Mouse (Mus musculus): ENCODE results near the gene Als2cl. TPM values are rescaled to one million over a fixed set of nuclear protein-coding genes. Genes with fewer than 3 reads are reported as not detected.

Als2cl gene
- polyA plus RNA-seq, 1 experiment = 3.5 TPM

DNA sequence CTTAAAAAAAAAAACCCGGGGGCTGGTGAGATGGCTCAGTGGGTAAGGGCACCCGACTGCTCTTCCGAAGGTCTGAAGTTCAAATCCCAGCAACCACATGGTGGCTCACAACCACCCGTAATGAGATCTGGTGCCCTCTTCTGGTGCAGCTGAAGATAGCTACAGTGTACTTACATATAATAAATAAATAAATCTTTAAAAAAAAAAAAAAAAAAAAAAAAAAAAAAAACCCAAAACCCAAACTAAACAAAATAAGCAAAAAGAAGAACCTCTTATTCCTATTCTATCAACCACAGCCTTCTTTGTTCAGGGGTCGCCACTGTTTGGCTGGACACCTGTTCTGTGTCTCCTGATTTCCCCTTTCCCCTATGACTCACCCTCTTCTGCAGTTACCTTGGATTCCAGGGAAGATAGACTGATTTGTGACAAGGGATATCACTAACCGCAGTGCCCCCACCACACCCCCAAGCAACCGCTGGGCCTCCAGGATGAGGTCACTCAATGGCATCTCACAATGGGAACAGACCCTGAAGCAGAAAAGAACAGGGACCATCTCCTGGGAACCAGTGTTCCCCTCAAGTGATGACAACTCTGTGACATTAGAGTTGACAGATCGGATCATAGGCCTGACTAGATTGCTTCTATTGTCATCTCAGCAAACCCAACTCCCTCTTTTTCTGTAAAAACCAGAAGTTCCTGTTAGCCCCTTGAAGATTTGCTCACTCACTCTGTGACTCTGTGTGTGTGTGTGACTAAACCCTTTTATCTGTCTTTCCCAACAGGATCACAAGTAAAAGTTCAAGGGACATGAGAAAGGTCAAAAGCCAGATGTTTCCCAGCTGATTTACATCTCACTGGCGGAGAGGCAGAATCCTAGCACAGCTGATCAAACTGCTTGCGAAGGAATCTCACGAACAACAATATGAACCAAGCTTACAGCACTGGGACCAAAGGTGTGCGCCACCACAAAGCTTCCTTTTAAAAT lies 58.1 kb downstream of the Als2cl start:
- no peaks in the 10 kb centered on the region for H3K4me1 ChIP-seq (ENCODE audit: control insufficient read depth, insufficient read depth, low read length)
- H3K27ac ChIP-seq (ENCODE audit: insufficient read depth, low read length) = no peak overlapping the region
- TF ChIP-seq CTCF (IDR thresholded peaks at IDR 0.05; ENCODE audit: borderline replicate concordance, insufficient read depth, low read length) = no peak
- TF ChIP-seq POLR2A (IDR thresholded peaks at IDR 0.05; ENCODE audit: low read depth, low read length) = no peak
- no peak overlapping the region for H3K4me3 ChIP-seq (ENCODE audit: insufficient read depth, low read length)

DNA sequence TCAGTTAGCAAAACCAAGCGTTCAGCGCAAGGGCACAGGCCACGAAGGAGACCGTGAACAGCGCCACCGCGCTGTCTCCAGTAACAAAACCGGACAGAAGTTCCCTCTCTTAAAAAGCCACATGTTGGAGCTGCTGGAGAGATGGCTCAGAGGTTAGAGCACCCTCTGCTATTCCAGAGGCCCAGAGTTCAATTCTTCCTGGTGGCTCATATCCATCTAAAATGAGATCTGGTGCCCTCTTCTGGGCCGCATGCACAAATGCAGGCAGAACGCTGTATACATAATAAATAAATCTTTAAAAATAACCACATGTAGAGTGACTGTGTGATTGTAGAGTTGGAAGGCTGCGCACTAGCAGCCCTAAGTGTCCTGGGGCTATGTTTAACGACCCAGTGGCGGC lies 64.6 kb downstream of the Als2cl start:
- Histone ChIP-seq H3K4me3 (ENCODE audit: insufficient read depth, low read length) (no peak overlapping the region), H3K27ac (ENCODE audit: insufficient read depth, low read length) (no peak overlapping the region), H3K4me1 (ENCODE audit: control insufficient read depth, insufficient read depth, low read length) (no peaks in the 10 kb centered on the region)
- TF ChIP-seq CTCF (IDR thresholded peaks at IDR 0.05; ENCODE audit: borderline replicate concordance, insufficient read depth, low read length) (no peak), POLR2A (IDR thresholded peaks at IDR 0.05; ENCODE audit: low read depth, low read length) (no peak)

DNA sequence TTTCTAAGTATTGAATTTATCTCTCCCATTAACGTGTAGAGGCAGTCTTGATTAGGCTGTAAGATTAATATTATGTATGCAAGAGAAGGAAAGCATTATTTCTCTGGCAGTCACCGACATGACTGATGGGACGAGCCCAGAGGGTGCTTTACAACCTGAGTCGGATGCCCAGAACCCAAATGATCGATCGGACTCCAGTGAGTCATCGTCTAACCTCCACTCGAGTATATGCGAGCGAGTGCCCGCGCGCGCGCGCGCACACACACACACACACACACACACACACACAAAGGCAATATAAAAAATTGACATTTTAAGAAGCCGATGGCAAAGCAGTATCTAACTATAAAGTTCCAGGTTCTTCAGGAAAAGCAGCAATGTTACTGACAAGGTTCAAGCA lies 65.7 kb downstream of the Als2cl start:
- H3K4me3 ChIP-seq (ENCODE audit: insufficient read depth, low read length) = no peak overlapping the region
- TF ChIP-seq POLR2A (IDR thresholded peaks at IDR 0.05; ENCODE audit: low read depth, low read length) (no peak), CTCF (IDR thresholded peaks at IDR 0.05; ENCODE audit: borderline replicate concordance, insufficient read depth, low read length) (no peak)
- H3K27ac ChIP-seq (ENCODE audit: insufficient read depth, low read length) = no peak overlapping the region
- no peaks in the 10 kb centered on the region for H3K4me1 ChIP-seq (ENCODE audit: control insufficient read depth, insufficient read depth, low read length)

DNA sequence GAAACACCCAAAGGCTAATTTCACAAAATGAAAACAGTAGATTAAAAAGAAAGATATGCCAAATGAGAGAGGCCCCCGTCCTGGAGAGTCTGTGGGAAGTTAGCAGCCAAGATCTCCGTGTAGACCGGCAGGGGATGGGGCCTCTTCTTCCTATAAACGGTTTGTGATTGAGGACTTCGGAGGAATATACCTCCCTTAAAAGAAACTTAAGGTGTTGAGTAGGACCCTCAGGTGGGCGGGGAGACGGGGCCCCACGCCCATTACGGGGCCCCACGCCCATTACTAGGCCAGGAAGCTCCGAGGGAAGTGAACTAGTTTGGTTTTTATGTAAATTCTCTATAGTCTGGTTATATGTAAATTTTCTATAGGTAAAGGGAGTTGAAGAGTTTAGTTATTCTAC lies 66.3 kb downstream of the Als2cl start, which contains the start of gene Tdgf1:
TSS of gene Tdgf1 (minus strand) at position 233 of the 400 bp plus-strand sequence.
- no peak within 1 kb of the TSS for H3K4me3 ChIP-seq (ENCODE audit: insufficient read depth, low read length)
- TF ChIP-seq POLR2A (IDR thresholded peaks at IDR 0.05; ENCODE audit: low read depth, low read length) (no peak), CTCF (IDR thresholded peaks at IDR 0.05; ENCODE audit: borderline replicate concordance, insufficient read depth, low read length) (no peak)
- no peaks in the 10 kb centered on the region for H3K4me1 ChIP-seq (ENCODE audit: control insufficient read depth, insufficient read depth, low read length)
- H3K27ac ChIP-seq (ENCODE audit: insufficient read depth, low read length) = no peak within 1 kb of the TSS

DNA sequence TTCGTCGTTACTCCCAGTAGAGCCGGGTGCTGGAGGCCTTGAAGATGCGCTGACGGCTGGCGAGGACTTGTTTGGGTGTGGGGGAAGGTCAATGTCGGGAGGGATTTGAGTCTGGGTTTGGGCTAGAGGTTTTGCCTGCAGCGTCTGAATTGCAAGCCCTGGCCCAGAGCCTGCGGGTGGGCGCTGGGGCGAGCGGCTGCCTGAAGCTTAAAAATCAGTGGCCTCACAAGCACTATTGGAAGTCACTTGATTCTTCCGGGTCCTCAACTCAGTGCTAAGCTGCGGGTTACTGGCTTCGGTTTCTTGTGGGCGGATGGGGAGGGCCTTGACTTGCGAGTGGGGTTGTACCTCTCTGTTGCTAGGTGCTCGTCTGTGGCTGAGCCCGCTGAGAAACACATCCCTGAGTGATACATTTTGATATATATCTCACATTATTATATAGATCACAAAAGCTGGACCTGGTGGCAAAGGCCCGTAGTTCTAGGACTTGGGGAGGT lies 66.9 kb downstream of the Als2cl start:
- H3K4me3 ChIP-seq (ENCODE audit: insufficient read depth, low read length) = no peak overlapping the region
- TF ChIP-seq CTCF (IDR thresholded peaks at IDR 0.05; ENCODE audit: borderline replicate concordance, insufficient read depth, low read length) (no peak), POLR2A (IDR thresholded peaks at IDR 0.05; ENCODE audit: low read depth, low read length) (no peak)
- H3K27ac ChIP-seq (ENCODE audit: insufficient read depth, low read length) = no peak overlapping the region
- no peaks in the 10 kb centered on the region for H3K4me1 ChIP-seq (ENCODE audit: control insufficient read depth, insufficient read depth, low read length)

DNA sequence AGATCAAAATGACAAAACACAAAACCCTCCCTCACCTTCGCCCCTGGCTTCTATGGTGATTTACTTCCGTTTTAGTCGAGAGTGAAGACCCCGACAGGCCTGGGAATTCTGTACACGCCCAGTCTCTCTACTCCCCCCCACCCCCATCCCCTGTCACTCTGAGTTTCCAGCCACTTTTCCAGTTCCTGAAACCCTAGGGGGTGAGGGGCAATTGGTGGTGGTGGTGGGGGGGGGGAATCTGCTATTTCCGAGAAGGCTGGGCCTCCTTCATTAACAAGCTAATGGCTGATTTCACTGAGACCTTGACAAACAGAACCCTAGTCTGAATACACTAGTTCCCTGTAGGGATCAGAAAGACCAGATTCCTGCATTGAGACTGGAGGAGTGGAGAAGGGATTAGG lies 67.6 kb downstream of the Als2cl start:
- TF ChIP-seq POLR2A (IDR thresholded peaks at IDR 0.05; ENCODE audit: low read depth, low read length) (no peak), CTCF (IDR thresholded peaks at IDR 0.05; ENCODE audit: borderline replicate concordance, insufficient read depth, low read length) (no peak)
- Histone ChIP-seq H3K4me3 (ENCODE audit: insufficient read depth, low read length) (no peak overlapping the region), H3K4me1 (ENCODE audit: control insufficient read depth, insufficient read depth, low read length) (no peaks in the 10 kb centered on the region), H3K27ac (ENCODE audit: insufficient read depth, low read length) (no peak overlapping the region)

DNA sequence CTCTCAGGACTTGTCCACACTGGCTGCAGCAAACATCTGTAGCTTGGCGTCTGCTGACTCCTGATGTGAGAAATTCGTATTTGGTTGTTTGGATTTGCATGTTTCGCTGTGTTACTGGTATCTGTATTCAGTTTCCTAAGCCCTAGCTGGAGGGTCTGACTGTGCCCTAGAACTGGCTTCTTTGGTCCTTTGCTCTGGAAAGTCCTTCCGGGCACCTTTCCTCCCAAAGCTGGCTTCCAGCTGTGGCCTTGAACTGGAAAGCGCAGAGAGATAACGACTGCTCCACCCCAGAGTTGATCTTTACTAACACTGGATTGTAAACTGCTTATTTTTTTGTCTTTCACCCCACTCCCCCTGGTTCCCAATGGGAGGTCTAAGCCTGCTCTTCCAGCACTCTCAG lies 68.2 kb downstream of the Als2cl start:
- no peak overlapping the region for H3K27ac ChIP-seq (ENCODE audit: insufficient read depth, low read length)
- no peaks in the 10 kb centered on the region for H3K4me1 ChIP-seq (ENCODE audit: control insufficient read depth, insufficient read depth, low read length)
- no peak for TF ChIP-seq CTCF (IDR thresholded peaks at IDR 0.05; ENCODE audit: borderline replicate concordance, insufficient read depth, low read length)
- no peak overlapping the region for H3K4me3 ChIP-seq (ENCODE audit: insufficient read depth, low read length)

DNA sequence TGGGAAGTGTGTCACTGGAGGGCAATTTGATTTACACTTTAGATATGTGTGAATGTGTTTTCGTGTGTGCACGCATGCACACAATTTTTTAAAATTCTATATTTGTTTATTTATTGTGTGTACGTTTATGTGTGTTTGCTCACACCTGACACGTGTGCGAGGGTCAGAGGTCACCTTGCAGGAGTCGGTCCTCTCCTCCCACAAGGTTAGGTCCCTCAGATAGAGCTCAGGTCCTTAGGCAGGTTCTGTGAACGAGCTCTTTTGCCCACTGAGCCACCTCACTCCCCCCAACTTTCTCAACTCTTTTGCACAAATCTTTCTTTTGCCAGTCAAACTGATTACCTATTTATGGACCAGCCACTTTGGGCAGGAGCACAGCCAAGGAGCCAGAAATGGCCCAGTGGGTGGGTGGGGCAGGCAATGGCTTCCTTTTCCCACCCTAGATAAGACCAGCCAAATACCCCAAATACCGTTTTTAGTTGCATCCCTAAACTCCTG lies 69.2 kb downstream of the Als2cl start:
- Histone ChIP-seq H3K4me3 (ENCODE audit: insufficient read depth, low read length) (no peak overlapping the region), H3K4me1 (ENCODE audit: control insufficient read depth, insufficient read depth, low read length) (no peaks in the 10 kb centered on the region), H3K27ac (ENCODE audit: insufficient read depth, low read length) (no peak overlapping the region)
- TF ChIP-seq POLR2A (IDR thresholded peaks at IDR 0.05; ENCODE audit: low read depth, low read length) (no peak), CTCF (IDR thresholded peaks at IDR 0.05; ENCODE audit: borderline replicate concordance, insufficient read depth, low read length) (no peak)

DNA sequence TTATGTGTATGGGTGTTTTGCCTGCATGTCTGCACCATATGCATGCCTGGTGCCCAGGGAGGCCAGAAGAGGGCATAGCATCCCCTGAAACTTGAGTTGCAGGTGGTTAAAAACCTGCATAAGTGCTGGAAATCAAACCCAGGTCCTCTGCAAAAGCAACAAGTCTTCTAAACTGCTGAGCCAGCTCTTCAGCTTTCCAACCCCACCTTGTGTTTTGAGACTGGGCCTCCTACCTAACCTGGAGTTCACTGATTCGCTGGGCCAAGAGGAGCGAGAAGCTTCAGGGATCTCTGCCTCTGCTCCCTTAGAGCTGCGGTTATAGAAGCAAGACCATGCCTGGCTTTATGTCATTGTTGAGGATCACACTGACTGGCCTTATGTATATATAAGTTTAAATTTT lies 70.4 kb downstream of the Als2cl start:
- TF ChIP-seq CTCF (IDR thresholded peaks at IDR 0.05; ENCODE audit: borderline replicate concordance, insufficient read depth, low read length) = no peak
- no peak for TF ChIP-seq POLR2A (IDR thresholded peaks at IDR 0.05; ENCODE audit: low read depth, low read length)
- Histone ChIP-seq H3K4me3 (ENCODE audit: insufficient read depth, low read length) (no peak overlapping the region), H3K4me1 (ENCODE audit: control insufficient read depth, insufficient read depth, low read length) (0 out of 2 replicates have a peak, but pooled peaks cover 2% of the 10 kb centered on the region), H3K27ac (ENCODE audit: insufficient read depth, low read length) (no peak overlapping the region)

Other genes starting within 250 kb of the Als2cl start
- gene Nbeal2, start 225.7 kb upstream of the Als2cl start, polyA plus RNA-seq (2011; ENCODE audit: insufficient read length, low read depth, missing spikeins) = 1.8 TPM in 2 replicates
- gene Ccdc12, start 223.4 kb upstream of the Als2cl start, polyA plus RNA-seq (2011; ENCODE audit: insufficient read length, low read depth, missing spikeins) = 34.4 and 43.2 TPM in 2 replicates
- gene Myl3, start 138.0 kb upstream of the Als2cl start, polyA plus RNA-seq (2011; ENCODE audit: insufficient read length, low read depth, missing spikeins) = not detected in 2 replicates
- 9.0 and 13.3 TPM in 2 replicates for gene Pth1r, start 132.7 kb upstream of the Als2cl start, polyA plus RNA-seq (2011; ENCODE audit: insufficient read length, low read depth, missing spikeins)
- not detected in 2 replicates for gene Prss42, start 81.7 kb upstream of the Als2cl start, polyA plus RNA-seq (2011; ENCODE audit: insufficient read length, low read depth, missing spikeins)
- not detected in 2 replicates for gene Prss44, start 65.9 kb upstream of the Als2cl start, polyA plus RNA-seq (2011; ENCODE audit: insufficient read length, low read depth, missing spikeins)
- gene Prss43, start 53.2 kb upstream of the Als2cl start, polyA plus RNA-seq (2011; ENCODE audit: insufficient read length, low read depth, missing spikeins) = not detected in 2 replicates
- not detected in 2 replicates for gene Prss45, start 45.3 kb upstream of the Als2cl start, polyA plus RNA-seq (2011; ENCODE audit: insufficient read length, low read depth, missing spikeins)
- 0.86 and 1.4 TPM in 2 replicates for gene Prss46, start 35.4 kb upstream of the Als2cl start, polyA plus RNA-seq (2011; ENCODE audit: insufficient read length, low read depth, missing spikeins)
- gene Prss50, start 21.9 kb upstream of the Als2cl start, polyA plus RNA-seq (2011; ENCODE audit: insufficient read length, low read depth, missing spikeins) = not detected in 2 replicates
- 0.28 and 0.56 TPM in 2 replicates for gene Tmie, start 243 bp downstream of the Als2cl start, polyA plus RNA-seq (2011; ENCODE audit: insufficient read length, low read depth, missing spikeins)
- gene Fam240a, start 37.0 kb downstream of the Als2cl start, polyA plus RNA-seq (2011; ENCODE audit: insufficient read length, low read depth, missing spikeins) = not detected in 2 replicates
- not detected in 2 replicates for gene Tdgf1, start 66.3 kb downstream of the Als2cl start, polyA plus RNA-seq (2011; ENCODE audit: insufficient read length, low read depth, missing spikeins)
- gene Lrrc2, start 71.7 kb downstream of the Als2cl start, polyA plus RNA-seq (2011; ENCODE audit: insufficient read length, low read depth, missing spikeins) = not detected in 2 replicates
- not detected in 2 replicates for gene Rtp3, start 110.7 kb downstream of the Als2cl start, polyA plus RNA-seq (2011; ENCODE audit: insufficient read length, low read depth, missing spikeins)
- gene Ltf, start 139.4 kb downstream of the Als2cl start, polyA plus RNA-seq (2011; ENCODE audit: insufficient read length, low read depth, missing spikeins) = not detected in 2 replicates
- gene Ccrl2, start 177.6 kb downstream of the Als2cl start, polyA plus RNA-seq (2011; ENCODE audit: insufficient read length, low read depth, missing spikeins) = not detected in 2 replicates
- gene Lrrfip2, start 237.7 kb downstream of the Als2cl start, polyA plus RNA-seq (2011; ENCODE audit: insufficient read length, low read depth, missing spikeins) = 39.2 and 41.3 TPM in 2 replicates

Data from embryonic fibroblast, embryonic 13.5 days (primary cell).